Mouse (Mus musculus) thymus, adult 2 months (tissue): Measurements from ENCODE around the gene Phf10. TPM values are rescaled to one million over a fixed set of nuclear protein-coding genes. Genes with fewer than 3 reads are reported as not detected.
"Not testable (repeated sequence)": the region's sequence is repeated elsewhere in the genome, so short reads cannot be mapped to it uniquely, and the experiment has no call there.

ENCODE experiments used
- DNase-seq: peaks from one replicate; pipeline ENCODE4 v3.0.0; 2021
- H3K27ac ChIP-seq: fragments of 200-500 bp; 2 replicates; pipeline ENCODE4 v1.5.1; 2012; ENCODE audit warnings: low read length, control low read depth; ENCODE audit not compliant: control insufficient read depth, insufficient read depth
- H3K27me3 ChIP-seq: fragments of 200-500 bp; 2 replicates; pipeline ENCODE4 v1.6.1; 2012; ENCODE audit warnings: mild to moderate bottlenecking, low read length, moderate library complexity, mixed read lengths; ENCODE audit not compliant: control insufficient read depth, insufficient read depth
- H3K36me3 ChIP-seq: fragments of 200-500 bp; 2 replicates; pipeline ENCODE4 v1.6.1; 2012; ENCODE audit warnings: mild to moderate bottlenecking, low read length, moderate library complexity; ENCODE audit not compliant: control insufficient read depth, insufficient read depth
- H3K4me1 ChIP-seq: fragments of 200-500 bp; replicated peaks from 2 replicates; pipeline ENCODE4 v1.6.1; 2012; ENCODE audit warnings: low read length; ENCODE audit not compliant: control insufficient read depth, insufficient read depth
- H3K4me3 ChIP-seq: fragments of 200-500 bp; 2 replicates; pipeline ENCODE4 v1.5.1; 2012; ENCODE audit warnings: mild to moderate bottlenecking, low read length, control low read depth, moderate library complexity; ENCODE audit not compliant: control insufficient read depth, insufficient read depth
- CTCF ChIP-seq: fragments of 200-500 bp; IDR thresholded peaks from 2 replicates; pipeline ENCODE4 v1.5.1; 2012; ENCODE audit warnings: mild to moderate bottlenecking, control low read depth, low read length, moderate library complexity, borderline replicate concordance; ENCODE audit not compliant: control insufficient read depth, poor library complexity, insufficient read depth; ENCODE audit errors: extremely low read depth
- POLR2A ChIP-seq: fragments of 200-500 bp; IDR thresholded peaks from 2 replicates; pipeline ENCODE4 v1.6.1; 2012; ENCODE audit warnings: mild to moderate bottlenecking, low read length, control low read depth, moderate library complexity; ENCODE audit not compliant: control insufficient read depth, poor library complexity, insufficient read depth; ENCODE audit errors: extremely low read depth
- WGBS: fragments of 180-500 bp; shearing (Covaris S2); methylation state at CpG from one replicate; pipeline ENCODE4 v1.1.7; 2018; 5-methylcytosine and 5-hydroxymethylcytosine counted together
- polyA plus RNA-seq: library from polyadenylated mRNA; depleted of rRNA; stranded (reverse); fragments of >200 nt; gene quantifications from 2 replicates; pipeline ENCODE4 v1.2.3, GENCODE M21; 2012; rRNA removed

Gene Phf10
- polyA plus RNA-seq, 1 experiment = 35.3 TPM

DNA sequence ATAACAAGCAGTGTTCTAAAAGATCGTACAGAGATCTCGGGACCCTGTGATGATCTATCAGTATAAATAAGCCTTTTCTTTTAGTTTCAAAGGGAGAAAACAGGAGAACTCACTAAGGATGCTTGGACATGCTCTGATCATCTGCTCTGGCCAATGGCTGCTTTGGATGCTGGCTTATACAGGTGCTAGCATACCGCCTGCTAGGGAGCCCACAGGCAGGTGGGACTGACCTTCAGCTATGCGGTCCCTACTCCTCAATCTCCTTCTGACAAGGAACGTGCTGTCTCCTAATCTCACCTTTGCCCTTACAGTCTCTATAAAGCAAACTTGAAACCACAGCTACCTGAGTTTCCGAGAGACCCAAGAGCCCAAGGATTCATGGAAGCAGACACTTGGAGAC lies 56.9 kb downstream of the Phf10 start:
- peaks cover 30% of the 10 kb centered on the region for H3K4me1 ChIP-seq
- TF ChIP-seq POLR2A = no peak
- no peak for TF ChIP-seq CTCF
- H3K27ac ChIP-seq = no peak overlapping the region
- H3K27me3 ChIP-seq = no peaks in the 10 kb centered on the region
- 94% methylated on average over 6 of the region's 6 CpGs for WGBS
- H3K4me3 ChIP-seq = no peak overlapping the region
- DNase-seq = no peak
- H3K36me3 ChIP-seq = no peaks in the 10 kb centered on the region

DNA sequence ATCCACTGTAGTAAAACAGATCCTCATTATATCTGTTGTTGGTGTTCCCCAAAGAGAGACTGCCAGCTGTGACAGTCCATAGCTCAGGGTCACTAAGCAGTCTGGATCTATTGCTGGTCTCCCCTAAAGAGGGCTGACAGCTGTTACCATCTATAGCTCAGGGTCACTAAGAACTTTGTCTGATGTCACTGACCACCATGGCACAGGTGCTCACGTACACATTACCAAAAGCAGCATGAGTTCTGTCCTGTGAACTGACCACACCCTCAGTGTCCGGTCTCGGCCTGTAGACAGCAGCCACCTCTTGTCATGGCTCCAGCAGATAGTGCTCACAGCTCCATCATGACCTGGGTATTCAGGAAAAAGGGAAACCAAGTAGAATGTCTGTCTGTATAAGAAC lies 57.9 kb downstream of the Phf10 start:
- no peak for TF ChIP-seq POLR2A
- TF ChIP-seq CTCF = no peak
- Histone ChIP-seq H3K27ac (no peak overlapping the region), H3K36me3 (no peaks in the 10 kb centered on the region), H3K4me1 (peaks cover 21% of the 10 kb centered on the region), H3K4me3 (no peak overlapping the region), H3K27me3 (no peaks in the 10 kb centered on the region)
- DNase-seq = no peak
- WGBS = 91% methylated on average over 3 of the region's 3 CpGs

DNA sequence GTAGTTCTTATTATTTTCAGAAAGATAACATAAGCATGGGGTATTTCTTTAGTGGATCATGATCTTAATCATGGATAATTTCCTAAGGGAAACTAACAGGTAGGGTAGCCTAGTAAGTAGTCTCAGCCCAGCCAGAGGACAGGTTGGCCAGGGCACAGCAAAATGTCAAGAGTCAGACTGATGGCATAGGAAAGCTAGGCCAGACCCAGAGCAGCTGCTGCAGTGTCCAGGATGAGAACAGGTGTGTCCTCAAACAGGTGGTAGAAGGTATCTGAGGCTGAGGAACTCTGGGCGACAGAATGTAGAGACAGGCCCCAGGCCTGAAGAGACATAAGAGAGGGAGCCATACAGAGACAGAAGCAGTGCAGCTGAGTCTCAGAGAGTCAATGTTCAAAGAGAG lies 62.1 kb downstream of the Phf10 start:
- Histone ChIP-seq H3K27ac (no peak overlapping the region), H3K27me3 (no peaks in the 10 kb centered on the region), H3K36me3 (no peaks in the 10 kb centered on the region), H3K4me3 (no peak overlapping the region), H3K4me1 (no peaks in the 10 kb centered on the region)
- TF ChIP-seq POLR2A (no peak), CTCF (no peak)
- 80% methylated on average over 1 of the region's 1 CpGs for WGBS
- DNase-seq = no peak

DNA sequence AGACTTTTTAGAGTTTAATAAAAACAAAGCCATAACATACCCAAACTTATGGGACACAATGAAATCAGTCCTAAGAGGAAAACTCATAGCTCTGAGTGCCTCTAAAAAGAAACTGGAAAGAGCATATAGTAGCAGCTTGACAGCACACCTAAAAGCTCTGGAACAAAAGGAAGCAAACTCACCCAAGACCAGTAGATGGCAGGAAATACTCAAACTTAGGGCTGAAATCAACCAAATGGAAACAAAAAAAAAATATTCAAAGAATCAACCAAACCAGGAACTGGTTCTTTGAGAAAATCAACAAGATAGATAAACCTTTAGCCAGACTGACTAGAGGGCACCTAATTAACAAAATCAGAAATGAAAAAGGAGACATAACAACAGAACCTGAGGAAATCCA lies 66.0 kb downstream of the Phf10 start:
- H3K36me3 ChIP-seq, H3K4me1 ChIP-seq, H3K4me3 ChIP-seq, DNase-seq, H3K27me3 ChIP-seq, H3K27ac ChIP-seq: not testable (repeated sequence)

Other genes with a start within 250 kb of the Phf10 start
- gene Wdr27, start 18.1 kb downstream of the Phf10 start, polyA plus RNA-seq = 3.1 and 5.1 TPM in 2 replicates
- gene 1600012H06Rik, start 18.1 kb downstream of the Phf10 start, polyA plus RNA-seq = 20.6 and 25.8 TPM in 2 replicates
- 16.1 and 19.8 TPM in 2 replicates for gene 9030025P20Rik, start 17.2 kb upstream of the Phf10 start, polyA plus RNA-seq
- not detected in 2 replicates for gene Gm3417, start 17.5 kb upstream of the Phf10 start, polyA plus RNA-seq
- gene Gm3435, start 48.9 kb upstream of the Phf10 start, polyA plus RNA-seq = 0.99 and 2.0 TPM in 2 replicates
- gene Ermard, start 79.9 kb upstream of the Phf10 start, polyA plus RNA-seq = 62.0 and 69.0 TPM in 2 replicates
- not detected in 2 replicates for gene Tcte3, start 80.2 kb upstream of the Phf10 start, polyA plus RNA-seq
- gene Gm3448, start 80.3 kb upstream of the Phf10 start, polyA plus RNA-seq = 0.92 and 0.99 TPM in 2 replicates